Mouse (Mus musculus) midbrain, embryonic 16.5 days (tissue): ENCODE measurements around the gene Gm42878. TPM values are rescaled to one million over a fixed set of nuclear protein-coding genes. Genes with fewer than 3 reads are reported as not detected.

Experiments used
- ATAC-seq: fragments of 200-750 bp; cut with Nextera tagmentation; 2 replicates; pipeline ENCODE4 v1.8.0; 2017; ENCODE audit warnings: moderate TSS enrichment
- H3K27ac ChIP-seq: fragments of 300-500 bp; sonication (generic); 2 replicates; pipeline ENCODE4 v1.5.1; 2014; ENCODE audit warnings: mild to moderate bottlenecking, low read length, mixed read lengths
- H3K27me3 ChIP-seq: fragments of 300-500 bp; sonication (generic); 2 replicates; pipeline ENCODE4 v1.6.1; 2014; ENCODE audit warnings: low read depth, low read length, mixed read lengths; ENCODE audit not compliant: control insufficient read depth, insufficient read depth
- H3K36me3 ChIP-seq: fragments of 300-500 bp; sonication (generic); 2 replicates; pipeline ENCODE4 v1.6.1; 2014; ENCODE audit warnings: mild to moderate bottlenecking, low read length, moderate library complexity, mixed read lengths; ENCODE audit not compliant: control insufficient read depth, insufficient read depth
- H3K4me1 ChIP-seq: fragments of 300-500 bp; sonication (generic); 2 replicates; pipeline ENCODE4 v1.6.1; 2014; ENCODE audit warnings: mild to moderate bottlenecking, low read length, mixed read lengths; ENCODE audit not compliant: control insufficient read depth, insufficient read depth
- H3K4me2 ChIP-seq: fragments of 300-500 bp; sonication (generic); 2 replicates; pipeline ENCODE4 v1.6.1; 2014; ENCODE audit warnings: mild to moderate bottlenecking, low read length, mixed read lengths
- H3K4me3 ChIP-seq: fragments of 300-500 bp; sonication (generic); 2 replicates; pipeline ENCODE4 v1.5.1; 2014; ENCODE audit warnings: low read depth, mild to moderate bottlenecking, low read length, moderate library complexity, mixed read lengths
- H3K9ac ChIP-seq: fragments of 300-500 bp; sonication (generic); 2 replicates; pipeline ENCODE4 v1.6.1; 2014; ENCODE audit warnings: low read depth, low read length, mixed read lengths
- H3K9me3 ChIP-seq: fragments of 300-500 bp; sonication (generic); replicated peaks from 2 replicates; pipeline ENCODE4 v1.6.1; 2014; ENCODE audit warnings: mild to moderate bottlenecking, low read length, mixed read lengths; ENCODE audit not compliant: control insufficient read depth, poor library complexity, severe bottlenecking
- WGBS: fragments of 180-500 bp; shearing (Covaris S2); extraction: QIAGEN DNeasy Blood & Tissue Kit; methylation state at CpG from one replicate; pipeline ENCODE4 v1.1.7; 2014; 5-methylcytosine and 5-hydroxymethylcytosine counted together
- polyA plus RNA-seq: library from polyadenylated mRNA; unstranded; fragments of >200 nt; fragmentation: Nextera tagmentation; extraction: Ambion mirVana; gene quantifications from 2 replicates; pipeline ENCODE4 v1.2.1, GENCODE M21; 2015

Gene Gm42878
- polyA plus RNA-seq, 1 experiment from 2014 or later: not detected

DNA sequence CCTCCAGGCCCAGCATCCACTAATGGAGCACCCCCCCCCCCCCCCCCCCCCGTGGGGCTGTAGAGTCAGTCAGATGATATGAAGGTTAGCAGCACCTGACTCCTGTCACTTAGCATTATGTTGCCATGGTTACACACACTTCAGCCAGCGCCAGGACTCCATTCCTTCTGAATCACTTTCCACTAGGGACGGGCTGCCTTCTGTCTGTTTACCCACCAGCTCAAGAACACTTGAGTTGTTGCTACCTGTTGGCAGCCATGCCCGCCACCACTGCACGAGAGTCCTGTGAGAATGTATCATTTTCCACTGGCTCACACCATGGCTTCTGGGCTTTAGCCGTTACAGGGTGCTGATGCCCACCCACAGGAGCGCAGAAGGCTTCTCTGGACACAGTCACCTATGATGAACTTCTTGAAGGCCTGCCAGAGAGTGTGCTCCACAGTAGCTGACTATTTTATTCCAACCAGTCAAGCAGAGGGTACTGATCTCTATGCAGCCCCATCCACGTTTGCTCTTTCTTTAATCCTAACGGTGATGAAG lies 24.7 kb upstream of the Gm42878 start:
- Histone ChIP-seq H3K27ac (no peak overlapping the region), H3K4me2 (no peak overlapping the region), H3K9me3 (no peaks in the 10 kb centered on the region), H3K9ac (no peak overlapping the region), H3K36me3 (peaks cover 10% of the 10 kb centered on the region), H3K4me1 (no peaks in the 10 kb centered on the region; the same call in 1 of the 2 replicates), H3K27me3 (no peaks in the 10 kb centered on the region), H3K4me3 (no peak overlapping the region)
- WGBS: 70% methylated on average over 9 of the region's 9 CpGs
- ATAC-seq: no peak

DNA sequence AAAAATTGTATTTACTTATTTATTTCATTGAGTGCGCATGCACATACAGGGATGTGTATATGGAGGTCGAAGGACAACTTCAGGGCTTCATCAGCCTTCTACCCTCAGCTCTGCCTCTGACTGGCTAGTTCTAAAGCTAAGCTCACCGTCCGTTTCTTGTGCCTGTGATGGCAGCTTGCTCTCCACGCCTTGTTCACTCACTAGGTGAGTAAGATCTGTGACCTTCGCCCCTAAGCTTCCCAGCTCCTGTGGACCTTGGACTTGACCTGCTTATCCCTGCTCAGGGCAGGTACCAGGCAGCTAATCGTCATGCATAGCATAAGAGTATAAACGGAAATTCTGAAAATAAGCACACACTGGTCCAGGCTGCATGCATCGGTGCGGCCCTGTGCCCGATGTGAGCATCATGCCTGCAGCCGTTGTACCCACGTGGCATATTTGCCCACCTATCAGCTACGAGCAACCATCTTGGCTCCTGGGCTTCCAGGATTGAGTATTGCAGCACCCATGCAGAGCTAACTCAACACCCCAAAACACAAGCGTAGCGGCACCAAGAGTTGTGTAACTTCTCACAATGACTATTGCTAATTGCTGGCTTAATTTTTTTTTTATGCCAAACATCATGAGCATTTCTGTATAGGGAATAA lies 20.9 kb upstream of the Gm42878 start:
- Histone ChIP-seq H3K27me3 (no peaks in the 10 kb centered on the region), H3K4me2 (no peak overlapping the region), H3K4me3 (no peak overlapping the region), H3K27ac (no peak overlapping the region), H3K4me1 (no peaks in the 10 kb centered on the region; the same call in 1 of the 2 replicates), H3K9me3 (no peaks in the 10 kb centered on the region), H3K36me3 (0 out of 2 replicates have a peak, but pooled peaks cover 2% of the 10 kb centered on the region), H3K9ac (no peak overlapping the region)
- no peak for ATAC-seq
- 93% methylated on average over 16 of the region's 16 CpGs for WGBS

DNA sequence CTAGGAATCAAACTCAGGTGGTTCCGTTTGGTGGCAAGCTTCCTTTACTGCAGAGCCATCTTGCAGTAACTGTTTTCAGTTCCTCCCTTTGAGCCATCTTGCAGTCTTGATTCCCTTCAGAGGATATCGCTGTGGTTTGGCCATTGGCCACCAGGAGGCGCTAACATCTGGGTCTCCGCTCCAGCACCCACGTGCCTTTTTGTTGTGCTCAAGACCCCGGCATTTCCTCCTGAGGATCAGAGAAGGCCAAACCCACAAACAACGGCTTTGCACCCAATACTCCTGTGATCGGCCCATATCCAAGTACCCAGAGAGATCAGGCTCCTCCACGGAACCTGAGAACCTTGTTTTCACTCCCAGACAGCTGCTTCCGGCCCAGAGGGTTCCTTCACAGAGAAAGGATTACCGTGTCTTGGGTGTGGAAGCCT lies 19.2 kb upstream of the Gm42878 start:
- 15% methylated on average over 11 of the region's 11 CpGs for WGBS
- Histone ChIP-seq H3K9me3 (no peaks in the 10 kb centered on the region), H3K27ac (no peak overlapping the region), H3K36me3 (no peaks in the 10 kb centered on the region), H3K4me3 (no peak overlapping the region), H3K4me2 (peak overlapping the region; percentile 31), H3K27me3 (no peaks in the 10 kb centered on the region), H3K9ac (no peak overlapping the region), H3K4me1 (no peaks in the 10 kb centered on the region)
- ATAC-seq: no peak

DNA sequence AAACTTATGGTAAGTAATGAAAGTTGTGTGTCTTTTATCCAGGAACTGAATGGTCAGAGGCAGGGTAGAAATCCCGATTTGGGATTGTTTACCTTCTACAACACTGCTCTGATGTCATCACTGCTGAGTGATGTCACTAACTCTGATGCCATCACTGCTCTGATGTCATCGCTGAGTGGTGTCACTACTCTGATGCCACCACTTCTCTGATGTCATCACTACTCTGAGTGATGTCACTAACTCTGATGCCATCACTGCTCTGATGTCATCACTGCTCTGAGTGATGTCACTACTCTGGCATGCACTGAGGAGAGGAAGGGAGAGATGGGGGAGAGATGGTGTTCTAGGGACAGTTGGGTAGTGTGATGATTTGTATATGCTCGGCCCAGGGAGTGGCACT lies 17.2 kb upstream of the Gm42878 start:
- ATAC-seq: no peak
- no peaks in the 10 kb centered on the region for H3K9me3 ChIP-seq

DNA sequence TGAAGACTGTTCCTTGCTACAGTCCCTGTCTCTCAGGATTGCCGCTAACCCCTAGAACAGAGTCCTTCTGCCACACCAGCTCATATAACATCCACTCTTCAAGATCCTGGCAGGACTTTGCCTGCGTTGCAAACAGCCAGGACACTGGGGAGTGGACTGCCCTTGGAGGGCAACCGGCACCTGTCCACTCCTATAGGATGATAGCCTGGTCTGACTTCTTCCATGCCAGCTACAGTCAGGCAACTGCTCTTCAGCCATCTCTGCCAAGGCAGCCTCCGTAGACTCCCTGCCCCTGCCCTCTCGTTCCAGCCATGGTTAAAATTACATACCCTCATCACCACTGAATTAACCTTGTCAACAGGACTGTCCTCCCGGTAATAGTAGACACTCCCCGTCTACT lies 3.9 kb upstream of the Gm42878 start:
- H3K27ac ChIP-seq: no peak overlapping the region
- H3K27me3 ChIP-seq: no peaks in the 10 kb centered on the region
- H3K36me3 ChIP-seq: no peaks in the 10 kb centered on the region
- H3K9ac ChIP-seq: no peak overlapping the region
- no peak overlapping the region for H3K4me2 ChIP-seq
- ATAC-seq: no peak
- H3K4me1 ChIP-seq: peaks cover 12% of the 10 kb centered on the region
- WGBS: 87% methylated on average over 7 of the region's 7 CpGs
- no peak overlapping the region for H3K4me3 ChIP-seq
- 0 out of 2 replicates have a peak, but pooled peaks cover 4% of the 10 kb centered on the region for H3K9me3 ChIP-seq

More for the DNA sequence above, 17.2 kb upstream of the Gm42878 start:
- Histone ChIP-seq H3K4me2 (no peak overlapping the region), H3K9ac (no peak overlapping the region), H3K4me3 (no peak overlapping the region), H3K36me3 (no peaks in the 10 kb centered on the region), H3K27ac (no peak overlapping the region), H3K27me3 (no peaks in the 10 kb centered on the region), H3K4me1 (no peaks in the 10 kb centered on the region)
- WGBS: 87% methylated on average over 3 of the region's 3 CpGs

DNA sequence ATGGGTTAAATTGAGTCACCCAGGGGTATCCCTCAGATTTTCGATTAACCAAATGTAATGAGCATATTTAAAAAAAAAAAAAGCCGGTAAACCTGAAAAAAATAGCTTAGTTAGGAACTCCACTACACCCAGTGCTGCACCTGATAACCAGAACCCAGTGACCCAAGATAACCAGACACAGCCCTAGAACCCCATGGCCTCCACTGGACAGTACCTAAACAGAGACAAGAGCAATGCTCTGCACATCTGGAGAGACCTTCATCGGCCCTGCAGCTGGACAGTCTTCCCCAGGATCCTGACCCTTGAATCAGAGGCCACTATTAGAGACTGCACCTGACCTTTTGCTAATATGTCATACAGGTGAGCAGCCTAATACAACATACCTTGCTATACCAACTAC lies 1.8 kb upstream of the Gm42878 start:
- Histone ChIP-seq H3K9ac (no peak overlapping the region), H3K27me3 (no peaks in the 10 kb centered on the region), H3K4me1 (peaks cover 30% of the 10 kb centered on the region), H3K27ac (no peak overlapping the region), H3K9me3 (0 out of 2 replicates have a peak, but pooled peaks cover 4% of the 10 kb centered on the region), H3K4me3 (no peak overlapping the region), H3K36me3 (no peaks in the 10 kb centered on the region), H3K4me2 (no peak overlapping the region)
- WGBS: 95% methylated on average over 3 of the region's 3 CpGs
- no peak for ATAC-seq

DNA sequence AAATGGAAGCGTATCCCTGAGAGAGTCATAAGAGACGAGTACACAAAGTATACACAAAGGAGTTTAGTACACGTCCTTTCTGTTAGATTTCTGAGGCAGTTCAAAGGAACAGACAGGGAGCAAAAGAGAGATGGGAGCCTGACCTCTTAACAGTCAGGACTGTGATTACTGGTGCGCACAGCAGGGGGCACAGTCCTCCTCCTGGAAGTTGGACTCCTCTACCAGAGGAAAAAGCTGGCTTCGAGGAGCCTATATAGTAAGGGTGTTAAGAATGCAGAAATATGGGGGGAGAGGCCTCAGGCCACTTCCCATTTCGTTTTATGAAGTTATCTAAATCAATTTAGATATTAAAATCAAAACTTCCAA lies 1.2 kb upstream of the Gm42878 start:
- H3K27ac ChIP-seq: peak overlapping the region; percentile 98
- peaks cover 32% of the 10 kb centered on the region for H3K4me1 ChIP-seq
- H3K9me3 ChIP-seq: 0 out of 2 replicates have a peak, but pooled peaks cover 4% of the 10 kb centered on the region
- 0 out of 2 replicates have a peak overlapping the region, but pooled peaks have one; percentile 5 for H3K9ac ChIP-seq
- H3K4me2 ChIP-seq: peak overlapping the region; percentile 74
- no peaks in the 10 kb centered on the region for H3K36me3 ChIP-seq
- peak; percentile 50; the same call in 1 of the 2 replicates for ATAC-seq
- peak overlapping the region; percentile 83 for H3K4me3 ChIP-seq
- 43% methylated on average over 6 of the region's 6 CpGs for WGBS
- H3K27me3 ChIP-seq: no peaks in the 10 kb centered on the region

DNA sequence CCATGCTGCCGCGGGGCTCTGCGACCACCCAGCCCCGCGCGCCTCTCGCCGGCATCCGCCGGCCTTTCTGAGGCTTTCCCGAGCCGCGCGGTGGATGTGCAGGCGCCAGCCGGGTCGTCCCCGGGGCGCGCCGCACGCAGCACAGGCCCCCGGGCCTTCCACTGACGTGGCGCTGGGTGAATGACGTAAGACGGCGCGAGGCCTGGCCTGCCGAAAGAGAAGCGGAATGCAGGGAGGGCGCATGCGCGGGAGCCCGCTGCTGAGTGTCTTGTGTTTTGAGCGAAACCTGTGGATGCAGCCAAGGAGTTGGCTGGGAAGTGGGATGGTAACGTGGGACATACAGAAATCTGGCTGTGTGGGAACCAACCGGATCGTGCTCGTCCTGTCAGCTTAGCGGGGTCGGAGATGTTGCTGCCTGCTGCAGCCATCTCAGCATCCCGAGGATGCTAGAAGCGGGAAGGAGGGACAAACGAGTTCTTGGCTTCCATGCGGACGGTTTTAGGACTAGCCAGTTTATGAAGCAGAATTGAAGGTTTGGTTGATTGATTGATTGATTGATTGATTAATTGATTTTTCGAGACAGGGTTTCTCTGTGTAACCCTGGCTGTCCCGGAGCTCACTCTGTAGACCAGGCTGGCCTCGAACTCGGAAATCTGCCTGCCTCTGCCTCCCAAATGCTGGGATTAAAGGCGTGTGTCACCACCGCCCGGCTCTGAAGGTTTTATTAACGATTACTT lies 679 bp upstream of the Gm42878 start, which contains the start of gene Mapkapk5:
Gene Mapkapk5 (minus strand): TSS at position 113 of the 737 bp plus-strand sequence.
- Histone ChIP-seq H3K4me2 (peak within 1 kb of the TSS; percentile 93), H3K27ac (peak within 1 kb of the TSS; percentile 98), H3K9ac (peak within 1 kb of the TSS; percentile 92), H3K9me3 (0 out of 2 replicates have a peak, but pooled peaks cover 3% of the 10 kb centered on the region), H3K4me3 (peak within 1 kb of the TSS; percentile 83), H3K27me3 (no peaks in the 10 kb centered on the region), H3K36me3 (no peaks in the 10 kb centered on the region), H3K4me1 (peaks cover 32% of the 10 kb centered on the region)
- peak; percentile 91 for ATAC-seq
- WGBS: 2% methylated on average over 52 of the region's 55 CpGs

DNA sequence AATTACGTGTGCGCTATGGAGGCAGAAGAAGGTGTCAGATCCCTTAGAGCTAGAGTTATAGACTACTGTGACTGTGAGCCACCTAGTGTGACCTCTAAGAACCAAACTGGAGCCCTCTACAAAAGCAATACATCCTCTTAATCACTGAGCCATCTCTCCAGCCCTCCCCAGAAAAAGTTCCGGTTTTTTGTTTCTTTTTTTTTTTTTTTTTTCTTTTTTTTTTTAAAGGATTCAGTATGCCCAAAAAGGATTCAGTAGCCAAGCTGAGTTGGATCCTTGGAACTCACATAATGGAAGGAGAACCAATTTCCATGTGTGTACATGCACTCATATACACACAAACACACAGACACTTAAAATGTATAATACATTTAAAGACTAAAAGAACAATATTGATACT lies 1.9 kb downstream of the Gm42878 start:
- no peak for ATAC-seq
- Histone ChIP-seq H3K27me3 (no peaks in the 10 kb centered on the region), H3K27ac (no peak overlapping the region), H3K9ac (no peak overlapping the region), H3K4me2 (no peak overlapping the region), H3K36me3 (no peaks in the 10 kb centered on the region), H3K4me1 (peaks cover 32% of the 10 kb centered on the region), H3K9me3 (no peaks in the 10 kb centered on the region), H3K4me3 (no peak overlapping the region)
- 80% methylated on average over 3 of the region's 3 CpGs for WGBS
